15 mouse cellular contexts compared by ENCODE assay signal in the genomic region with DNA sequence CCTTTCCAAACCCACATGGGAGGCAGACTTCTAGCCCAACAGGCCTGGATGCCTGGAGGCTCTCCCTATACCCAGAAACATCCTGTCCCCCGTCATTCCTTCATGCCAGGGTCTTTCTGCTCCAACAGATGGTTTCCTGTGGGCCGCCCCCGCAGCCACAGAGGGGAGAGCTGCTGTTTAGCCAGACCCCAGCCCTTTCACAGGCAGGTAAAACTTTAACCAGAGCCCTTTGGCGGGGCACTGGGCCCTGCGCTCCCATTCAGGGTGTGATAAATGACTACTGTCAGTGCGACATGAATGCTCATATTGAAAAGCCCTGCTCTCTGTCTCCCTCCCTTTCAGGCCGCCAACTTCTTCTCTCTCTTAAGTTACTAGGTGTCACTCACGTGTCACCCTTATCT.
DNase-seq lines count a peak whose midpoint lies in the region; ATAC-seq and TF ChIP-seq lines count a peak whose summit lies in the region.
"Had no signal": no experiment of that assay in that cellular context is flagged by ENCODE, and none has a peak within 500 bp of the region (broad histone marks: within the 10 kb centered on the region; RNA-seq: fewer than 3 reads in every experiment).

No protein-coding gene starts in this region.

- no peak overlapping the region for H3K9ac ChIP-seq in heart, embryonic 14.5 days (ENCODE audit: low read length)
- H3K9ac ChIP-seq in lung, embryonic 14.5 days, result no peak overlapping the region
- H3K9ac ChIP-seq in stomach, embryonic 15.5 days, result no peak overlapping the region
- H3K9ac ChIP-seq in midbrain, postnatal 0 days (replicated peaks; ENCODE audit: low read length, poor library complexity, severe bottlenecking), result no peak overlapping the region
- H3K9ac ChIP-seq: forebrain, postnatal 0 days; liver, embryonic 14.5 days had no signal

- DNase-seq in heart, adult 18-20 months, result no peak
- no peak for DNase-seq in lung, embryonic 14.5 days
- DNase-seq in lung, adult 2 months, result no peak
- DNase-seq in embryo, embryonic 11 days, result peak; percentile 40
- DNase-seq in midbrain, postnatal 0 days (ENCODE audit: low spot score), result no peak
- DNase-seq: cerebellum, postnatal 36 days; forebrain, postnatal 0 days; gastrocnemius, postnatal 10 days; kidney, adult 9 months had no signal

- H3K27me3 ChIP-seq in heart, embryonic 14.5 days (ENCODE audit: control insufficient read depth, insufficient read depth, low read length), result no peaks in the 10 kb centered on the region
- no peaks in the 10 kb centered on the region for H3K27me3 ChIP-seq in lung, embryonic 14.5 days (ENCODE audit: insufficient read depth, low read length)
- no peaks in the 10 kb centered on the region for H3K27me3 ChIP-seq in stomach, embryonic 15.5 days (replicated peaks)
- no peaks in the 10 kb centered on the region for H3K27me3 ChIP-seq in midbrain, postnatal 0 days (ENCODE audit: insufficient read depth, low read length)

- H3K27ac ChIP-seq in heart, embryonic 14.5 days (replicated peaks in 1 of 2; ENCODE audit: control insufficient read depth in 1 of 2, insufficient read depth in 1 of 2, low read depth in 2 of 2, low read length in 2 of 2), result no peak overlapping the region
- no peak overlapping the region for H3K27ac ChIP-seq in lung, embryonic 14.5 days (ENCODE audit: low read depth)
- peak overlapping the region; percentile 31; the same call in 1 of the 2 replicates for H3K27ac ChIP-seq in stomach, embryonic 15.5 days
- no peak overlapping the region for H3K27ac ChIP-seq in midbrain, postnatal 0 days (ENCODE audit: low read depth, low read length)
- H3K27ac ChIP-seq: liver, embryonic 14.5 days had no signal

- no peaks in the 10 kb centered on the region for H3K9me3 ChIP-seq in heart, embryonic 14.5 days (ENCODE audit: control insufficient read depth, low read length)
- H3K9me3 ChIP-seq in lung, embryonic 14.5 days (ENCODE audit: low read depth, low read length), result no peaks in the 10 kb centered on the region
- H3K9me3 ChIP-seq in stomach, embryonic 15.5 days, result no peaks in the 10 kb centered on the region
- H3K9me3 ChIP-seq in midbrain, postnatal 0 days (ENCODE audit: low read length), result no peaks in the 10 kb centered on the region

- no peaks in the 10 kb centered on the region for H3K36me3 ChIP-seq in heart, embryonic 14.5 days (ENCODE audit: control insufficient read depth, insufficient read depth, low read length)
- H3K36me3 ChIP-seq in lung, embryonic 14.5 days (ENCODE audit: insufficient read depth), result no peaks in the 10 kb centered on the region
- H3K36me3 ChIP-seq in stomach, embryonic 15.5 days, result no peaks in the 10 kb centered on the region
- no peaks in the 10 kb centered on the region for H3K36me3 ChIP-seq in midbrain, postnatal 0 days (ENCODE audit: insufficient read depth, low read length)
- H3K36me3 ChIP-seq: G1E had no signal

- H3K4me1 ChIP-seq in heart, embryonic 14.5 days (ENCODE audit: control insufficient read depth in 2 of 2, insufficient read depth in 2 of 2, low read length in 2 of 2), result peaks cover 3 to 6% of the 10 kb centered on the region in 2 experiments; a peak in 1 of 4 replicates
- no peaks in the 10 kb centered on the region for H3K4me1 ChIP-seq in lung, embryonic 14.5 days (ENCODE audit: insufficient read depth)
- no peaks in the 10 kb centered on the region for H3K4me1 ChIP-seq in lung, adult 2 months (ENCODE audit: control insufficient read depth, insufficient read depth, low read length)
- 0 out of 2 replicates have a peak, but pooled peaks cover 4% of the 10 kb centered on the region for H3K4me1 ChIP-seq in stomach, embryonic 15.5 days
- no peaks in the 10 kb centered on the region for H3K4me1 ChIP-seq in midbrain, postnatal 0 days (ENCODE audit: insufficient read depth, low read length)

- no peak for ATAC-seq in heart, embryonic 14.5 days (ENCODE audit: insufficient number of reproducible peaks, insufficient read depth, low FRiP score, low read depth)
- peak; percentile 35; the same call in 1 of the 2 replicates for ATAC-seq in lung, embryonic 14.5 days (ENCODE audit: insufficient read depth)
- peak; percentile 18; the same call in 1 of the 2 replicates for ATAC-seq in stomach, embryonic 15.5 days (ENCODE audit: insufficient read depth, low FRiP score, low read depth)
- no peak for ATAC-seq in midbrain, postnatal 0 days (ENCODE audit: low FRiP score)
- ATAC-seq: forebrain, postnatal 0 days had no signal

- WGBS in heart, embryonic 14.5 days, result 16% methylated on average over 8 of the region's 8 CpGs
- 15% methylated on average over 8 of the region's 8 CpGs for WGBS in lung, embryonic 14.5 days
- WGBS in lung, adult 2 months, result 36% methylated on average over 8 of the region's 8 CpGs
- WGBS in stomach, embryonic 15.5 days, result 16% methylated on average over 8 of the region's 8 CpGs
- WGBS in midbrain, postnatal 0 days, result 64% methylated on average over 8 of the region's 8 CpGs

- no peak for TF ChIP-seq POLR2A in lung, adult 2 months (IDR thresholded peaks at IDR 0.05; ENCODE audit: borderline replicate concordance, extremely low read depth, low read depth, low read length)

- TF ChIP-seq CTCF in lung, embryonic 14.5 days (IDR thresholded peaks at IDR 0.05; ENCODE audit: low read depth), result no peak
- TF ChIP-seq CTCF in lung, adult 2 months (IDR thresholded peaks at IDR 0.05; ENCODE audit: insufficient read depth, low read length), result no peak
- no peak for TF ChIP-seq CTCF in midbrain, postnatal 0 days (IDR thresholded peaks at IDR 0.05)

- H3K4me3 ChIP-seq in heart, embryonic 14.5 days (ENCODE audit: control insufficient read depth in 1 of 2, insufficient read depth in 1 of 2, low read depth in 1 of 2, low read length in 2 of 2), result no peak overlapping the region
- no peak overlapping the region for H3K4me3 ChIP-seq in lung, embryonic 14.5 days (ENCODE audit: low read depth, low read length)
- no peak overlapping the region for H3K4me3 ChIP-seq in lung, adult 2 months (replicated peaks; ENCODE audit: extremely low read depth, low read depth, low read length)
- H3K4me3 ChIP-seq in stomach, embryonic 15.5 days (replicated peaks), result no peak overlapping the region
- H3K4me3 ChIP-seq in midbrain, postnatal 0 days (ENCODE audit: low read depth, low read length), result no peak overlapping the region
- H3K4me3 ChIP-seq: myocyte had no signal

- peak overlapping the region; percentile 23 for H3K4me2 ChIP-seq in heart, embryonic 14.5 days (ENCODE audit: low read length)
- no peak overlapping the region for H3K4me2 ChIP-seq in lung, embryonic 14.5 days
- H3K4me2 ChIP-seq in stomach, embryonic 15.5 days, result no peak overlapping the region
- H3K4me2 ChIP-seq in midbrain, postnatal 0 days (ENCODE audit: low read depth, low read length, poor library complexity, severe bottlenecking), result no peak overlapping the region
- H3K4me2 ChIP-seq: midbrain, embryonic 11.5 days had no signal

Comparison
In these comparisons a context has a peak if more than half of its experiments do, and no peak if none do; other contexts are left out.
1. ATAC-seq: peak in lung, embryonic 14.5 days (single experiment) and stomach, embryonic 15.5 days (single experiment); none in heart, embryonic 14.5 days (single experiment) and midbrain, postnatal 0 days (single experiment).